Mouse (Mus musculus) hindbrain, embryonic 10.5 days (tissue): ENCODE measurements around the gene Mov10. TPM values are rescaled to one million over a fixed set of nuclear protein-coding genes. Genes with fewer than 3 reads are reported as not detected.

Experiments
- DNase-seq: peaks from one replicate; pipeline ENCODE4 v3.0.0-alpha.2; 2017; ENCODE audit warnings: low spot score
- H3K27ac ChIP-seq: fragments of 300-500 bp; sonication (generic); 2 replicates; pipeline ENCODE4 v1.5.1; 2016; ENCODE audit warnings: mild to moderate bottlenecking, moderate library complexity
- H3K27me3 ChIP-seq: fragments of 300-500 bp; sonication (generic); 2 replicates; pipeline ENCODE4 v1.6.1; 2016; ENCODE audit warnings: mild to moderate bottlenecking; ENCODE audit not compliant: poor library complexity, insufficient read depth, severe bottlenecking
- H3K36me3 ChIP-seq: fragments of 300-500 bp; sonication (generic); 2 replicates; pipeline ENCODE4 v1.6.1; 2016; ENCODE audit warnings: mild to moderate bottlenecking, moderate library complexity
- H3K4me1 ChIP-seq: fragments of 300-500 bp; sonication (generic); replicated peaks from 2 replicates; pipeline ENCODE4 v1.6.1; 2016; ENCODE audit warnings: mild to moderate bottlenecking
- H3K4me3 ChIP-seq: fragments of 300-500 bp; sonication (generic); 2 replicates; pipeline ENCODE4 v1.5.1; 2016; ENCODE audit warnings: mild to moderate bottlenecking, moderate library complexity
- H3K9me3 ChIP-seq: fragments of 300-500 bp; sonication (generic); 2 replicates; pipeline ENCODE4 v1.6.1; 2016; ENCODE audit warnings: mild to moderate bottlenecking, moderate library complexity
- WGBS: fragments of 180-500 bp; shearing (Covaris S2); methylation state at CpG from one replicate; pipeline ENCODE4 v1.1.7; 2016; 5-methylcytosine and 5-hydroxymethylcytosine counted together
- polyA plus RNA-seq: library from polyadenylated mRNA; unstranded; fragments of >200 nt; fragmentation: Nextera tagmentation; extraction: Ambion mirVana; gene quantifications from 2 replicates; pipeline ENCODE4 v1.2.1, GENCODE M21; 2016

The Mov10 gene
- polyA plus RNA-seq, 1 experiment from 2014 or later, result 17.0 TPM

DNA sequence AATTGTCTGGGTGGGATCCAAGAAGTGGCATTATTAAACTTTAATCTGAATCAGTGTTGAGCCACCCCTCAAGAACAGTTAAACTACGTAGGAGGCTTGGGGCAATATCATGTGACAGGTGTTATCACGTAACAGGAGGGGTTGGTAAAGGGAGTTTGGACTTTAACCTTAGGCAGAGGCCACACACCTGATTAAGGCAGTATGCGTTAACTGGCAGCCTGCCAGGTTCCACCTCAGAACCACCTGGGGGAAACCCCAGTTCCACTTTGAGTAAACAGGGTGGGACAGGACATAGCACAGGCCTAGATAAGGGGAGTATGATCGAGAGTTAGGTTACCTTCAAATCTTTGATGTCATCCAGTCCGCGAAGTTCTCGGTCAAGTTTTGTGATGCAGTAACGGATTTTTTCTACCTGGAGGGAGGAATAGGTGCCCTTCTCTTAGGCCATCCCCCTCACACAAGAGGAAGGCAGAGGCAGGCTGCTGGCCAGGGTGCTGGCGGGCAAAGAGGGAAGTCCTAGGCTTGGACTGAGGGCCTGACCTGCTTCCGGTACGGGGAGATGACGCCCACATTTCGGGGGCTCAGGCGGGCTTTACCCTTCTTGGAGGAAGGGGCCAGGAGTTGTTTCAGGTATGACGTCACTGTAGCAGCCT is 21.8 kb downstream of the Mov10 start:
- WGBS, result 90% methylated on average over 15 of the region's 15 CpGs
- DNase-seq, result no peak

DNA sequence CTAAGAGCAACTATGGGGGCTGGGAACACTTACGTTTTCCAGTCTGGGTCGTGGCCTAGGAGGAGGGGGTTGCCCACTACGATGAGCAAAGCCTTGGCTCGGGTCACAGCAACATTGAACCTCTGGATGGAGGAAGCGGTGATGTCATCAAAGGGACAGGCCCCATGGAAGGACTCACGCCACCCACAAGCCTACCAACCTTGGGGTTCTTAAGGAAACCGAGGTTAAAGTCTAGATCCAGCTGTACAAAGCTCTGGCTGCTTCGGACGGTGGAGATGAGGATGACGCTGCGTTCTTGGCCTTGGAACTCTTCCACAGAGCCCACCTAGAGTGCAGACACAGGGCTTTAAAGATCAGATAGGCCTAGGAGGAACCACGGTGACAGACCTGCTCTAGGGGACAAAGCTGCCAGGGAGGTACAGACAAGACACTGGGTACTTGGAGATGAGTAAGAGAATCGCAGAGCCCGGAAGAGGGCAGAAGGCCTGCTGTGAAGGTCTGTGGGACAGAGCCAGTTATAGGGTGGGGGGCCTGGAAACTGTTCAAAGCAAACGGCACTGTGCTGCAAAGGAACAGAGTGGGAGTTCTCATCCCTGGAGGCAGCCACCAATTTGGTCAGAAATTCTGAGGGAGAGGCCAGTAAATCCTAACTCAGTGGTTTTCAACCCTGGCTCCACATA is 22.6 kb downstream of the Mov10 start:
- WGBS, result 78% methylated on average over 15 of the region's 15 CpGs
- no peak for DNase-seq
- Histone ChIP-seq H3K9me3 (no peaks in the 10 kb centered on the region), H3K27me3 (no peaks in the 10 kb centered on the region), H3K4me3 (no peak overlapping the region), H3K4me1 (peaks cover 48% of the 10 kb centered on the region), H3K36me3 (peaks cover 61% of the 10 kb centered on the region), H3K27ac (no peak overlapping the region)

More for the DNA sequence above, 21.8 kb downstream of the Mov10 start:
- Histone ChIP-seq H3K27ac (no peak overlapping the region), H3K27me3 (no peaks in the 10 kb centered on the region), H3K4me3 (no peak overlapping the region), H3K36me3 (peaks cover 67% of the 10 kb centered on the region), H3K4me1 (peaks cover 40% of the 10 kb centered on the region), H3K9me3 (no peaks in the 10 kb centered on the region)

DNA sequence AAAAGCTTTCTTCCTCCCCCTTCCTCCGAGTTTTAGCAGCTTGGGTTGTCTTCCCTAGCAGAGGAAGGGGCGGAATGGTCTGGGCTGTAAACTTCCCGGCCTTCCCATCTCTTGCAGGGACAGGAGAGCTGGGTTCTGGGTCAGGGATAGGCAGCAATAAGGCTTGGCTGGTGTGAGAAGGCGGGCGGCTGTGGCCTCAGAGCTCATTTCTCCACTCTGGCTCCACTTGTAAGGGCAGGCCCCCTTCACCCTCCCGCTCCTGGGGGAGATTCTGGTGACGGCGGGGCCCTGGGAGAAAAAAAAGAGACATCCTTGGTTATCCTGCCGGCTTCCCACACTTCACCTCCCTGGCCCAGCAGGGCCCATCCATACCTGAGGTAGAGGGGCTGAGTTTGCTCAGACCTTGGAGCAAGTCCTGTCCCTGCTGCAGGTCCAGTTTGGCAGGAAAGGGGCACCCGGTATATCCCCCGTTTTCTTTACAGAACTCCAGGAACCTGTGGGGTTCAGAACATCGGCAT is 23.4 kb downstream of the Mov10 start:
- Histone ChIP-seq H3K27me3 (peaks cover 5% of the 10 kb centered on the region; the same call in 1 of the 2 replicates), H3K27ac (peak overlapping the region; percentile 40; the same call in 1 of the 2 replicates), H3K4me1 (peaks cover 56% of the 10 kb centered on the region), H3K9me3 (no peaks in the 10 kb centered on the region), H3K36me3 (peaks cover 53% of the 10 kb centered on the region), H3K4me3 (no peak overlapping the region)
- WGBS, result 74% methylated on average over 12 of the region's 12 CpGs
- no peak for DNase-seq

DNA sequence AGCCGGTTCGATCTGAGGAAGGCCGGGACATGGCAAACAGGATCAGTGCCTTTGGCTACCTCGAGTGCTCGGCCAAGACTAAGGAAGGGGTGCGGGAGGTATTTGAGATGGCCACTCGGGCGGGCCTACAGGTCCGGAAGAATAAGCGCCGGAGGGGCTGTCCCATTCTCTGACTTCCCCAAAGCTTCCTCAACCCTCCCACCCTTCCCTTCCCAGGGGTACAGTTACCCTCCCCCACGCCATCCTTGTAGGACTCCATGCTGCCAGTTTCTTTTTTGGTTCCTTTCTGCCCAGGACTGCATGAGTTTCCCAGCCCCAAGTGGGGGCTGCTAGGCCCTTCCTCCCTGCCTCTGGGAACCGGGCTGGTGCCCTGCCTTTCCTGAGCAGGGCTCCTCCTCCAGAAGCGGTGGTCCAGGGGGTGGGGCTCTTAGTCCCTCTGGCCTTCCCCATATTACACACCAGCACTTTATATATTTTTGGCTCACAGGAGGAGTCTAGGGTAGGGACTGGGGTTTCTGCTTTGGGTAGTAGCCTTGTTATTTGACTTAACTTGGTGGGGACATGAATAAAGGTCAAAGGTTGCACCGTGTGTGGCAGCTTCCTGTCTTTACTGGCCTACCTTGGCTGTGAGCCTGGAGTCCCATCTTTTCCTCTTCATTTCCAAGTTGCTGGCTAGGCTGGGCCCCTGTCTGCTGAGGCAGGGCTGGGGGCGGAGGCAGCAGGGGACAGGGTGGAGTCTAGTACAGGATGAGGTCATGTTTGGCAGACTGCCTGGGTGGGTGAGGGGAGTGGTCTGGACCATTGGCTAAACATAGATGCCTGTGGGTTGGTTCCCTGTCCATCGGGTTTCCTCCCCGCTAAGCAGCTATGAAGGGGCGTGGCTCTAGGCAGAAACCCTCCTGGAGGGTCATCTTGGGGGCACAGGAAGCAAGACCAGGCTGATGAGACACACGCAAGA is 24.2 kb downstream of the Mov10 start:
- Histone ChIP-seq H3K27me3 (peaks cover 13% of the 10 kb centered on the region), H3K4me3 (no peak overlapping the region), H3K9me3 (no peaks in the 10 kb centered on the region), H3K27ac (peak overlapping the region; percentile 73), H3K36me3 (peaks cover 45% of the 10 kb centered on the region), H3K4me1 (peaks cover 64% of the 10 kb centered on the region)
- DNase-seq, result peak; percentile 83
- WGBS, result 59% methylated on average over 20 of the region's 20 CpGs

DNA sequence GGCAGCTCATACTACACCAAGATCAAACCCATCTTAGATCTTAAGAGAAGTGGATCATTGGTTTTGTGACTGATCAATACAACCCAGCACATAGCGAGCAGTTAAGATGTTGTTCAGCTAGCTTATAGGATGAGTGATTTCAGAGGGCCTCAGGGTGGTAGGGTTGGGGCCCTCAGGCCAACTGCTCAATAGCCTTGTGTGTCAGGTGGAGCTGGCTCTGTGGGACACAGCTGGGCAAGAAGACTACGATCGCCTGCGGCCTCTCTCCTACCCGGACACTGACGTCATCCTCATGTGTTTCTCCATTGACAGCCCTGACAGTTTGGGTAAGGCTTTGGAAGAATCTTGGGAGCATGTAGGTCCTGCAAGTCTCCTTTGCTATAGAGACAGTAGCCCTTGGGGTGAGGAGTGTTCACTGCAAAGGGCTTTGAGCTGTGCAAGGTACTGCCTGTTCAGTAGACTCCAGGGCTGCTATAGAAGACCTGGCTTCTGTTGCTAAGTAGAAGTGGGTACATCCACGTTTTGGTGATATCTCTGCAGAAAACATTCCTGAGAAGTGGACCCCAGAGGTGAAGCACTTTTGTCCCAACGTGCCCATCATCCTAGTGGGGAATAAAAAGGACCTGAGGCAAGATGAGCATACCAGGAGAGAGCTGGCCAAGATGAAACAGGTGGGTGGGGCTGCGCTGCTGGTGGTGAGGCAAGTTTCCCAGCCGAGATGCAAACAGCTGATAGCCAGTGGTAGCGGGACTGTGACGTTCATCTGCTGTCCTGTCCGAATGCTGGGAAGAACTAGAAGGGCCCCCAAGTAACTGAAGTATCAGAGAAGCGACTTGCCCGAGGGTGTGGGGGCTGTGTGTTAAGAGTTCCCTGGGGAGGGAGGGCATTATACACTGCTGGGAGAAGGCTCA is 25.7 kb downstream of the Mov10 start:
- Histone ChIP-seq H3K36me3 (peaks cover 44% of the 10 kb centered on the region), H3K9me3 (no peaks in the 10 kb centered on the region), H3K4me3 (no peak overlapping the region), H3K27me3 (peaks cover 19% of the 10 kb centered on the region), H3K4me1 (peaks cover 74% of the 10 kb centered on the region), H3K27ac (no peak overlapping the region)
- WGBS, result 76% methylated on average over 15 of the region's 15 CpGs
- DNase-seq, result no peak

DNA sequence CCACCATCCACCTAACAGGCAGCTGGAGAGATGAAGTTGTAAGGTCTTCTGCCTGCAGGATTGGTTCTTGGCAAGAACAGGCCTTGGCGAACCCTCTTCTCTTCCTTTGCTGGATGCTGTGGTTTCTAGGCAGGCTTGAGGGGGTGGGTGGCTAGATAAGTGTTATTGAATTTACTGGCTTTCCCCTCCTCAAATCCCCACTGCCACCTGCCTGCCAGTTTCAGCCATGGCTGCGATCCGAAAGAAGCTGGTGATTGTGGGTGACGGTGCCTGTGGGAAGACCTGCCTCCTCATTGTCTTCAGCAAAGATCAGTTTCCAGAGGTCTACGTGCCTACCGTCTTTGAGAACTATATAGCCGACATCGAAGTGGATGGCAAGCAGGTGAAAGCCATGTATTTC is 26.7 kb downstream of the Mov10 start:
- Histone ChIP-seq H3K4me1 (peaks cover 74% of the 10 kb centered on the region), H3K36me3 (peaks cover 37% of the 10 kb centered on the region), H3K4me3 (peak overlapping the region; percentile 70; the same call in 1 of the 2 replicates), H3K27me3 (peaks cover 29% of the 10 kb centered on the region), H3K9me3 (no peaks in the 10 kb centered on the region), H3K27ac (no peak overlapping the region)
- WGBS, result 94% methylated on average over 8 of the region's 8 CpGs
- DNase-seq, result no peak

DNA sequence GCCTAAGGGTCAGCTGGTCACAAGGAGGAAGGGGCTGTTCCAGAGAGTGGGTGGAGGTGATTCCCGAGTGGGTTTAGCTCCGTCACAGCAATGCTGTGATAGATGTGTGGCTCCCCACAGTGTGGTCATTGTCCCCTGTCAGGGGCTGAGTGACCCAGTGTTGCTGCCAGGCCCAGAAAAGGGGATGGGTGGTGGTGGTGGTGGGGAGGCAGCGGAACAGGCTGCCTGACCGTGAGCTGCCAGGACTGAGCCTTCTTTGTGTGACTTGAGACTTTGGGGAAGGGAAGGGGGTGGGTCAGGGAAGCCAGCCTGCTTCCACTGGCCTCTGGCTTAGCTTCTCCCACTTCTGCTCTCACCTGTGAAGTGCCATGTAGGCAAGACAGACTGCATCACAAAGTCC is 27.3 kb downstream of the Mov10 start:
- no peak for DNase-seq
- H3K9me3 ChIP-seq, result no peaks in the 10 kb centered on the region
- H3K27me3 ChIP-seq, result peaks cover 35% of the 10 kb centered on the region
- H3K36me3 ChIP-seq, result peaks cover 32% of the 10 kb centered on the region
- peak overlapping the region; percentile 70 for H3K4me3 ChIP-seq
- peak overlapping the region; percentile 89 for H3K27ac ChIP-seq
- 23% methylated on average over 4 of the region's 4 CpGs for WGBS
- H3K4me1 ChIP-seq, result peaks cover 73% of the 10 kb centered on the region

DNA sequence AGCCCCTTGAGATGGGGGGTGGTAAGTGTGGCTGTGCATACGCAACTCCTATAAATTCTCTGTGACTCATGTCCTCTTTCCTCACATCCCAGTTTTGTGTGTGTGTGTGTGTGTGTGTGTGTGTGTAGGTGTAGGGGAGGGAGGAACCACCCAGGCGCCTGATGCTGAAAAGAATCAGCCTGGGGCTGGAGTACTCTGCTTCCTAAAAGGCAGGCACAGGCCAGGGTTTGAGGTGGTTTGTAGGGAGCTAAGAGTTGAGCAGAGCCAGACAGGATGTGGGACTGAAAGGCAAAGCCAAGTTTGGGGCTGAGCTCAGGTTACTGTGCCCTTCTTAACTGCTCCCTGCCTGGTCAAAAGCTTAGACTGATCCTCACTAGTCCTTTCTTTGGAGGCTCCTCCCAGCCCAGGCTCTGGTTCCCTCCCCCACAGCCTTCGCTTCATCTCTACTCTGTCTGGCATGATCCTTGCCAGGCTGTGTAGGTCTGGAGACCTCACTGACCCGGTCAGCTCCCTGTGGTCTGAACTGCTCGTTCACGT is 27.9 kb downstream of the Mov10 start:
- Histone ChIP-seq H3K36me3 (peaks cover 27% of the 10 kb centered on the region), H3K4me3 (peak overlapping the region; percentile 70), H3K4me1 (peaks cover 68% of the 10 kb centered on the region), H3K27ac (peak overlapping the region; percentile 89), H3K9me3 (no peaks in the 10 kb centered on the region), H3K27me3 (peaks cover 41% of the 10 kb centered on the region)
- DNase-seq, result peak; percentile 50
- 22% methylated on average over 6 of the region's 6 CpGs for WGBS

DNA sequence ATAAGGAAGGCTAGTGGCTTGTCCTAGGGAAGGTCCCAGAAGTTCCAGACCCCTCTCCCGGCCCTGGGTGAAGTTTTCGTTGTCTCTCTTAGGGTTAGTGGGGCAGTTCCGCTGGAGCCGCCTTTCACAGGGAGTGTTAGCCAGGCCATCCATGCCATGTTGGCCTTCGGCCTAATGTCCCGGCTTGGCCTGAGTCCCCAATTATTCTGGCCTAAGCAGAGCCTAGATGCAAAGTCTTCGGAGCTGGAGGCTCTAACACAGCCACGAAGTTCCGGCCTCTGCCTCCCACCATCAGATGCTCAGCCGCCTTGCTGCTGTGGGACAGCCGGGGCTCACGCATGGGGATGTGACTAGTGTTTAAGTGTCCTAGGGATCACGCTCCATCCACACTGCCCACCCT is 28.5 kb downstream of the Mov10 start:
- DNase-seq, result no peak
- no peaks in the 10 kb centered on the region for H3K9me3 ChIP-seq
- 36% methylated on average over 13 of the region's 13 CpGs for WGBS
- peak overlapping the region; percentile 89 for H3K27ac ChIP-seq
- peaks cover 61% of the 10 kb centered on the region for H3K4me1 ChIP-seq
- peaks cover 20% of the 10 kb centered on the region for H3K36me3 ChIP-seq
- peak overlapping the region; percentile 70 for H3K4me3 ChIP-seq
- peaks cover 47% of the 10 kb centered on the region for H3K27me3 ChIP-seq

DNA sequence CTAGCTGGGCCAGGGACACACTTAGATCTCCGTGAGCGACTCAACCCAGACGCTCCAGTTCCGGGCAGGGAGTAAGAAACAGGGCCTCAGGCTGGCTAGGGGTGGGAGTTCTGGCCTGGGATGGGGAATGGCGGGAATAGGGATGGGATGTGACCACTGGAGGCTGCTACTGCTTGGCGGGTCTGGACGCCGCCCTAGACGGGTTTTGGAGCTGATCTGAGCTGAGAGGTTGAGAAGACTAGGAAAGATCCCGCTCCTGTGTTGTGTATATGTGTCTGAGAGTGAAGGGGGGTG is 29.1 kb downstream of the Mov10 start:
- Histone ChIP-seq H3K4me3 (peak overlapping the region; percentile 70), H3K27me3 (peaks cover 53% of the 10 kb centered on the region), H3K36me3 (peaks cover 20% of the 10 kb centered on the region), H3K4me1 (peaks cover 56% of the 10 kb centered on the region), H3K27ac (peak overlapping the region; percentile 89), H3K9me3 (no peaks in the 10 kb centered on the region)
- no peak for DNase-seq
- 2% methylated on average over 10 of the region's 10 CpGs for WGBS

DNA sequence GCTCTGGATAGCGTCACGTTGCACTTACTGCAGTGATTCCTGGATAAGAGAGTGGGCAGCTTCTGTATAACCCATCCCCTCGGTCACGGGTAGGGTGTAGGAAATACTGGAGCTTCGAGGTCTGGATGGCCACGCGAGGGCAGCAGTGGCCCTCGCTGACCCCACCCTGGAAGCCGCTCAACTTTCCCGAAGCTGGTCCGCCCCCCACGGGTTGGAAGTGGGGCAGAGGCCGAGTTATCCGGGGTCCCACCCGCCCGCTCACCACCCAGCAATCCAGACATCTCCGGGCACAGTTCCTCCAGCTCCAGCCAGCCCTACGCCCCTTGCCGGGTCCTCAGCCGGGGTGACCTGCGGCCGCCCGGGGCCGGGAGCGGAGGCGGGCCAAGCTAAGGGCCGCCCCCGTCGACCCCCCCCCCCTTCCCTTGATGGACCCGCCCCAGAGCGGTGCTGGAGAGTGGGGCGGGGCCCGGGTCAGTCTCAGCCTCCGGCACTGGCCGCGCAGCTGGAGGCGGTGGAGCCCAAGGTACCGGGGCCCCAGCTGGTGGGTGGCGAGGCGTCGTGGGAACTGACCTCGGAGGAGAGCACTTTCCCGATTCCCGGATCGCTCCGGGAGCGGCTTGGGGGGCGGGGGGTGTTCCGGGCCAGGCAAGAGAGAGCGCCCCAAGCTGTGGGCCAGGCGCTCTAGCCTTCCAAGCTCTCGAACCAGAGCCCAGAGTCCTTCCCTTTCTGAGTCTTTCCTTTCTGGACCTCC is 29.6 kb downstream of the Mov10 start:
- Histone ChIP-seq H3K27ac (peak overlapping the region; percentile 89), H3K36me3 (peaks cover 16% of the 10 kb centered on the region), H3K4me3 (peak overlapping the region; percentile 70), H3K9me3 (no peaks in the 10 kb centered on the region), H3K4me1 (peaks cover 51% of the 10 kb centered on the region), H3K27me3 (peaks cover 58% of the 10 kb centered on the region)
- peak; percentile 87 for DNase-seq
- under 1% methylated on average over 52 of the region's 52 CpGs for WGBS
